Mouse (Mus musculus) liver, embryonic 12.5 days (tissue): ENCODE results near the gene Oprl1. TPM values are rescaled to one million over a fixed set of nuclear protein-coding genes. Genes with fewer than 3 reads are reported as not detected.

Experiments
- ATAC-seq: fragments of 200-750 bp; cut with Nextera tagmentation; 2 replicates; pipeline ENCODE4 v1.8.0; 2017; ENCODE audit warnings: moderate number of reproducible peaks, mild to moderate bottlenecking, moderate library complexity
- H3K27ac ChIP-seq: fragments of 300-500 bp; sonication (generic); 2 replicates; pipeline ENCODE4 v1.5.1; 2016; ENCODE audit warnings: mild to moderate bottlenecking
- H3K27me3 ChIP-seq: fragments of 300-500 bp; sonication (generic); replicated peaks from 2 replicates; pipeline ENCODE4 v1.6.1; 2016; ENCODE audit warnings: mild to moderate bottlenecking, moderate library complexity
- H3K36me3 ChIP-seq: fragments of 300-500 bp; sonication (generic); 2 replicates; pipeline ENCODE4 v1.6.1; 2016; ENCODE audit warnings: mild to moderate bottlenecking, moderate library complexity
- H3K4me1 ChIP-seq: fragments of 300-500 bp; sonication (generic); 2 replicates; pipeline ENCODE4 v1.6.1; 2016
- H3K4me2 ChIP-seq: fragments of 300-500 bp; sonication (generic); 2 replicates; pipeline ENCODE4 v1.6.1; 2016; ENCODE audit warnings: mild to moderate bottlenecking, moderate library complexity
- H3K4me3 ChIP-seq: fragments of 300-500 bp; sonication (generic); 2 replicates; pipeline ENCODE4 v1.5.1; 2016; ENCODE audit warnings: mild to moderate bottlenecking, moderate library complexity
- H3K9ac ChIP-seq: fragments of 300-500 bp; sonication (generic); 2 replicates; pipeline ENCODE4 v1.6.1; 2016; ENCODE audit warnings: mild to moderate bottlenecking, moderate library complexity
- H3K9me3 ChIP-seq: fragments of 300-500 bp; sonication (generic); replicated peaks from 2 replicates; pipeline ENCODE4 v1.6.1; 2016; ENCODE audit warnings: mild to moderate bottlenecking, moderate library complexity
- WGBS: fragments of 180-500 bp; shearing (Covaris S2); methylation state at CpG from one replicate; pipeline ENCODE4 v1.1.7; 2016; ENCODE audit not compliant: insufficient replicate concordance; 5-methylcytosine and 5-hydroxymethylcytosine counted together
- polyA plus RNA-seq: library from polyadenylated mRNA; unstranded; fragments of >200 nt; fragmentation: Nextera tagmentation; extraction: Ambion mirVana; gene quantifications from 2 replicates; pipeline ENCODE4 v1.2.1, GENCODE M21; 2016

Gene Oprl1
- polyA plus RNA-seq, 1 experiment from 2014 or later: 0.94 TPM

DNA sequence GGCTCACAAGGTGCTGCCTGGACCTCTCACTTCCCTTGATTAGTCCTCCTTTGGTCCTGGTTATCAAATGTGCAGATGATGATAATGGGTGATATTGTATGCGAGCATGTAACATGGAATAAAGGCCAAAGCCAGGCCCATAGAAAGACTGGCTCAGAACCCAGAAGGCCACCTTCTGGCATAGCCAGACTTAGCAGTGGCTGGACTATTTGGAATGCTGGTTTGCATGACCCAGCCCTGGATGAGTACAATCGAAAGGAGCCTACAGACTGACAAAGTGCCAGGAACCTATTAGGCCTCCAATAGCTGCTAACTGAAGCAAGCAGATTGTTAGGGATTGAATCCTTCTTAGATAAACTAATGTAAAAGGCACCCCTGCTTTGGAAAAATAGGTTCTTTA is 54.6 kb downstream of the Oprl1 start:
- H3K36me3 ChIP-seq: no peaks in the 10 kb centered on the region
- H3K4me1 ChIP-seq: no peaks in the 10 kb centered on the region
- H3K4me2 ChIP-seq: no peak overlapping the region
- no peaks in the 10 kb centered on the region for H3K9me3 ChIP-seq
- no peak overlapping the region for H3K27ac ChIP-seq
- peaks cover 4% of the 10 kb centered on the region; the same call in 1 of the 2 replicates for H3K27me3 ChIP-seq
- H3K9ac ChIP-seq: no peak overlapping the region
- no peak overlapping the region for H3K4me3 ChIP-seq
- 71% methylated on average over 2 of the region's 2 CpGs for WGBS
- no peak for ATAC-seq

Other genes starting within 250 kb of the Oprl1 start
- 0.12 TPM in 1 of 2 replicates, not detected in the other for gene Abhd16b, start 221.8 kb upstream of the Oprl1 start, polyA plus RNA-seq
- 93.4 and 95.8 TPM in 2 replicates for gene Tpd52l2, start 217.9 kb upstream of the Oprl1 start, polyA plus RNA-seq
- 43.6 and 45.0 TPM in 2 replicates for gene Dnajc5, start 194.5 kb upstream of the Oprl1 start, polyA plus RNA-seq
- 30.7 and 32.7 TPM in 2 replicates for gene Uckl1, start 130.1 kb upstream of the Oprl1 start, polyA plus RNA-seq
- gene Prpf6, start 123.1 kb upstream of the Oprl1 start, polyA plus RNA-seq: 45.6 and 48.2 TPM in 2 replicates
- gene Zfp512b, start 122.2 kb upstream of the Oprl1 start, polyA plus RNA-seq: 22.2 and 23.4 TPM in 2 replicates
- 2.8 and 3.0 TPM in 2 replicates for gene Samd10, start 115.8 kb upstream of the Oprl1 start, polyA plus RNA-seq
- gene Gm29797, start 58.0 kb upstream of the Oprl1 start, polyA plus RNA-seq: not detected in 2 replicates
- 9.4 and 10.4 TPM in 2 replicates for gene Sox18, start 43.4 kb upstream of the Oprl1 start, polyA plus RNA-seq
- gene Tcea2, start 34.7 kb upstream of the Oprl1 start, polyA plus RNA-seq: 4.6 and 4.7 TPM in 2 replicates
- 24.0 and 26.9 TPM in 2 replicates for gene Rgs19, start 21.0 kb upstream of the Oprl1 start, polyA plus RNA-seq
- gene Lkaaear1, start 16.6 kb upstream of the Oprl1 start, polyA plus RNA-seq: not detected in 2 replicates
- gene Myt1, start 48.3 kb downstream of the Oprl1 start, polyA plus RNA-seq: 0.07 TPM in 1 of 2 replicates, not detected in the other
- gene Pcmtd2, start 122.8 kb downstream of the Oprl1 start, polyA plus RNA-seq: 18.2 TPM in 2 replicates
- 42.4 and 44.1 TPM in 2 replicates for gene Polr3k, start 149.3 kb downstream of the Oprl1 start, polyA plus RNA-seq